Mouse (Mus musculus) MN1 (cell line): ENCODE results near the gene Tab2.

Source experiments
- DNase-seq: peaks from one replicate; pipeline ENCODE4 v3.0.0-alpha.2; 2016; ENCODE audit warnings: low spot score

The Tab2 gene

DNA sequence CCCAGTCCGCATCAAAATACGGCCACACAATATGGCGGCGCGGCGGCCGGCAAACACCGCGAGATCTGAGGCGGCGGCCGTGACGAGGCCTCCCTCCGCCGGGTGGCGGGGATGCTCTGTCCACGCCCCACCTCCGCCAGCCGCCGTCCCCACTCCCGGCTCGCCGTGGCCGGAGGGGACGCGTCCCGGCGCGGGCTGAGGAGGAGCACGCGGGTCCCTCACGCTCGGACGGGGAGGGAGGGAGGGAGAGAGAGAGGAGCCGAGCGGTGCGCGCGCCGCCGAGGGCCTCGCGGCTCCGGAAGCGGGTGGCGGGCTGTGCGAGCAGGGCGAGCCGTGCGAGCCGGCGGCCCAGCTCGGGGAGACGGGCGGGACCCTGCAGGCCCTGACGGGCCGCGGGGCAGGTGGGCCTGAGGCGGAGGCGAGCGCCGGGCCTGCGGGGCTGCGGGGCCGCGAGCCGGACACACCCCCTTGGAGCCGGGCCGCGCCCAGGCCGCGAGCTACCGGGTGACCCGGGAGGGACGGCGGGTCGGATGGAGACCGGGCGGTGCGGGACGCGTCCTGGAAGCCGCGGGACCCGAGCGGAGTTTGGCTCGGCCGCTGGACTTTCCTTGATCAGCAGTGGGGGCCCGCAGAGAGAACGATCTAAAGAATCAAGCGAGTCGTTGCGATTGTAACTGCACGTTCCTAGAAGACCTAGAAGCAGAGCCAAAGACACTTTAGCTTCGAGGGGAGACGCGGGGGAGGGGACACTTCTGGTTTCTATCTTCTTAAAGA lies at the start of gene Tab2:
Tab2 (minus strand) TSS at position 3 of the 774 bp plus-strand sequence.
- DNase-seq = peak; percentile 98

DNA sequence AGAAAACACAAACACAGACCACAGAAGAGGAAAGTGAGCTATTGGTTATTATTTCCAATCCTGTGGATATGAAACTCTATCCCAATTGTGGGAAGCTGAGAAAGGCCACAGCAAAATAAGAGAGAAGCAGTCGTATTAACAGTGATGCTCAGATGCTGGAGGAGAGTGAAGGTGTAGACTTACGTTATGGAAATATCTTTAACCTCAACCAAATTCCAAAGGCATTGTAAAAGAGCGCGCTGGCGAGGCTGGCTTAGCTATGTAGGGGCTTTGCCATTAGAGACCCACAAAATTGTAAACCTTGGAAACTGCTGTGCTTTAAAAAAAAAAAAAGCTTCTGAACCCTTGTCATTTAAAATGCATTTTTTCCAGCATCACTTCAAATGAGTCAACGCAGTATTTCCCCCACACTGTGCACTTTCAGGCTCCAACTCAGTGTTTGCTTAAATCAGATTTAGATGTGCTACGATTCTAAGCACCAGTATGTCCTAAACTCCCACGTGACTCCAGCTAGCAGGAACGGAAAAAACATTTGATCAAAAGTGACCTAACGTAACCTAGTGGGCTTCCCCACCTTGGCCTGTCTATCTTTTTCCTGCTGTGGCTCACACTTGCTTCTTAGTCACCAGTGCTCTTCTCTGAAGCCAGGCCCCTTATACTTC lies 36.4 kb upstream of the Tab2 start:
- DNase-seq = no peak

DNA sequence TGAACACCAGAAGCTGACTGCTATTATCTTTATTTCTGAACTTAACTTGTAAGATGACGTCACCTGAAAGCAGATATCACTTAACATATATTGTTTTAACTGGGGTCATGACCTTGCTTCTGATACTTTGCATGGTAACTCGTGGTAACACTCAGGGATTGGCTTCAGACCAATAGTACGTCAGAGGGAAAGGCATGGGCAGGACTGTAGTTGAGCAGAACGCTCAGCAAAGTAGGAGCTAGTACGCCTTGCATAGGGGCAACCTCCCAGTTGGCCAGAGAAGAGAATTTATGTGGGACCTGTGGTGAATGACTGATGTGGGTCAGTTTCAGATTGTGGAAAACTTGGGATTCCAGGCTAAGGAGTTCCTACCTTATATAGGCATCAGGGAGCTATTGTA lies 35.6 kb upstream of the Tab2 start:
- DNase-seq = no peak

DNA sequence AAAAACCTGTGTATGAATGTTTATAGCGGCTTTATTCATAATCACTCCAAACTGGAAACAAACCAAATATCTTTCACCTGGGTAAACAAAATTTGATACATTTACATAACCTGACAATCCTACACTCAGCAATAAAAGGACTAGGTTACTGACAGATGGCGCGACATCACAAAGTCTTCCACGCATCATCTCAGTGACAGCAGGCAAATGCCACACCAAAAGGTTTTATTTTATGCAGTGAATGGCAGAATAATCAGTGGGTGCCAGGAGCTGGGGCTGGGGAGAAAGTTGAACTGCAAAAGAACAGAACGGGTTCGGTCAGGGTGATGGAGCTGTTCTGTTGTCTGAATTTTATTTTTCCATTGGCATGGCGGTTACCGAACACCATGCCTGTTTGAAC lies 31.5 kb upstream of the Tab2 start:
- DNase-seq = no peak

DNA sequence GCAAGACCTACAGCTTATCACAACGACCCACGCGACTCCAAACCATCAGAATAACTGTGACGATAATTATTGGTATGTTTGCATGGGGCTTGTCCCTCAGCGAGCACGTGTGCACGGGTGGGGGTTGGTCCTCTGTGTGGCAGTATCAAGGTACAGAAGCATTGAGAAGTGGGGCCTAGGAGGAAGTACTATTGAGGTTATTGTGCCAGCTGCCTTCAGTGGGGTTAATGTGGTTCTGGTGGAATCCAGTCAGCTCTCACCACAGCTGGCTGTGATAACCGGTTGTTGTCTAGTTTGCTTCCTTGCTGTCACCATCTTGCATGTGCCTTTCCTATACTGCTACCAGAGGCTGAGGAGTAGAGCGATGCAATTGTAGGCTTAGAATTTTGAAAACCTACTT lies 20.4 kb upstream of the Tab2 start:
- no peak for DNase-seq

DNA sequence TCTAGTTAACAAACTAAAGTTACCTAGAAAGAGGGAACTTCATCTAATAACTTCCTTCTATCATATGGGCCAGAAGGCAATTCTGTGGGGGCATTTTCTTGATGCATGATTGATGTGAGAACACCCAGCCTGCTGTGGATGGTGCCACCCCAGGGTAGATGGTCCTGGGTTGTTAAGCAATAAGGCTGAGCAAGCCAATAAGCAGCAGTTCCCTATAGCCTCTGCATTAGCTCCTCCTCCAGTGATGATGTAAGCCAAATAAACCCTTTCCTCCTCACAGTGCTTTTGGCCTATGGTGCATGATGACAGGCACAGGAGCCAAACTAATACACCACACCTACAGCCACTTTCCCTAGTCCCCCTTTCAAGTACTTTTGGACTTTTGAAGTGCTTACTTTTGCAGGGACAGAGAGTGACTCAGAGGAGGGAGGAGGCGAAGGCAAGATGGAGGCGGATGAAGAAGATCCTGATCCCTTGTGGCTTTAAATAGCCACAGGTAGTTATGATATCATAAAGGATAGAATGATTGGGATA lies 12.8 kb upstream of the Tab2 start:
- DNase-seq = no peak

DNA sequence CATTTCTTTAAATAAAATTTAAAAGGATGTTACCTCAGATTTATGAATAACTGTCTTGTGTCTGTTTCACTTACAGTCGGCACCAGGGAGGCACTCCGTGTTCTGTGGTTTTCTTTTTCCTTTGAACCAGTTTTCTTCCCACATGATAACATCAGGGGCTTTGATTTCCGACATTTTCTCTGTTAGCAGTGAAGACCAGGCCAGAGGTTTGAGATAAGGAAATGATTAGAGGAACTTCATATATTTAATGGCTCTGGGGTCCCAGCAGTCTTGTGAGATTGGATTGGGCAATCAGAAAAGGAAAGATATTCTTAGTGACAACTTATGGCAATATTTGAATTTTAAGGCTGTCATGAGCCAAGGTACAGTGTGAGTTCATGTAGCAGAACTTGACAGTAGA lies 11.1 kb upstream of the Tab2 start:
- no peak for DNase-seq

DNA sequence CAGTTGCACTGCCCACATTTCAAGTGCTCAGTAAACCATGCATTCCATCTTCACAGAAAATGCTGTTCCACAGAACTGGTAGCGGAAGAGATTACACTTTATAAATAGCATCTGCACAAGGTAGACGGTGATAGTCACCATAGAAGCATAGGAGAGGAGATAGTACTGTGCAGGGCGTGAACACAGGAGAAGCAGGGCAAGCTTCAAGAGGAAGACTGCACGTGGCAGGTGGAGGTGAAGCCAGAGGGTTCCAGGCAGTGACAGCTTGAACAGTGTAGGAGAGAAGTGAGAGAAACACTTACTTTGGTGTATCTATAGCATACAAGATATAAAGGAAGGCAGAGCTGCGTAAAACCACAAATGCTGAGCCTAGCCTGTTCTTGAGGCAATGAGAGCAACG lies 3.0 kb upstream of the Tab2 start:
- DNase-seq = no peak

DNA sequence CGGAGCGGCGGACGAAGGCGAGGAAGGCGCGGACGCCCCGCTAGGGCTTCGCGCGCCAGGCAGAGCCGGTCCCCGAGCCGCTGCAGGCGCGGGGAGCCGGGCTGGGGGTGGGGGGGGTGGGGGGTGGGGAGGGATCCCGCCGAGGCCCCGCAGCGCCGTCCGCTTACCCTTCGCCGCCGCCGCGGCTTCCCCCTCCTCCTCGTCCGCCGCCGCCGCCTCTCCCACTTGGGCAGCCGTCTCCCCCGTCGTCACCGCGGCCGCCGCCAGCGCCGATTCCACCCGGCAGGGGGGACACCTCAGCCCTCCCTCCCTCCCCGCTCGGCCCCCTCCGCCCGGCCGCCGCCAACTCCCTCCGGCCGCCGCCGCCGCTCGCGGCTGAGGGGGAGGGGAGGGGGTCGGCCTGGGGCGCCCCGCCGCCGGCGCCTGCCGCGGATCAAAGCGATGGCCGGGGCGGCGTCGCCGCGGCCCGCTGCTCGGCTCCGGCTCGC lies 352 bp downstream of the Tab2 start:
- DNase-seq = peak; percentile 59

DNA sequence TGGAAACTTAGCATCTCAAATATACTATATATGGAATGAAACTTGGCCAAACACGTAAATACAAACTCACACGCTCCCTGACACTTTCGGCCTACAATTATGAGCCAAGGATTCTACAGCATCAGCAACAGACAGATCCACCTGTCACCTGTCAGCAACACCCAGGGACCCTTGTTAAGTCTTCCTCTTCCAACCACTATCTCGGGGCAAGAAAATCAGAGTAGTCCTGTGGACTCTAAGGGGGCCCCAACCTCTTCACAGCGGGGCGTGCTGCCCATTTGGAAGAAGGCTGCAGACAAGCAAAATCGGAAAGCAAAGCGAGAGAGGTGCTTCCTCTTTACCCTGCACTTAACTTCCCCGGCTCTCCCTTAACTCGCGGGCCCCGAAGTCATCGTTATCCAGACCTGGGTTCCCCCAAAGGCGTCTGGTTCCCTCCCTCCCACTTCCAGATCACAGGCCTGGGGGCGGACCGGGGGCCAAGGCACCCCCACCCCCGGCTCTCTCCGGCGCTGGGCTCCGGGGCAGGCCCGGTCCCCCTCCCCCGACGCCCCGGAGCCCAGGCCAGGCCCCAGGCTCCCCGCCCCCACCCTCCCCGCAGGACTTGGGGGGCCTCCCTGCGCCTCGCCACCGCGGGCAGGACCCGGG lies 919 bp downstream of the Tab2 start:
- DNase-seq = peak; percentile 45

DNA sequence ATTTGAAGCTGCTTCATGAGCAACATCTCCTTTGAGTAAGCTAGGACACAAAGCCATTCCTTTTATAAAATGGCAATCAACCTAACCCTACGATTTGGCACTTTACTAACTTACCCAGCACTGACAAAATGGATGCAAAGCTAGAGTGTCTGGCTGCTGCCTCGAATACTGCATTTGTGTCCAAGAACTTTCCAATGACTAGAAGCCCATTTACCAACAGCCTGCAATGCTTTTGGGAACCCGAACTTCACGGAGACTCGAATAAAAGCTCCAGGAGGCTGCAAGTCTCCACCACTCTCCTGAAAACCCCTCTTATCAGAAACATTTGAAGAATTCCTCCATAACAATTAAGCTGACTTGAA lies 1.4 kb downstream of the Tab2 start:
- peak; percentile 42 for DNase-seq

DNA sequence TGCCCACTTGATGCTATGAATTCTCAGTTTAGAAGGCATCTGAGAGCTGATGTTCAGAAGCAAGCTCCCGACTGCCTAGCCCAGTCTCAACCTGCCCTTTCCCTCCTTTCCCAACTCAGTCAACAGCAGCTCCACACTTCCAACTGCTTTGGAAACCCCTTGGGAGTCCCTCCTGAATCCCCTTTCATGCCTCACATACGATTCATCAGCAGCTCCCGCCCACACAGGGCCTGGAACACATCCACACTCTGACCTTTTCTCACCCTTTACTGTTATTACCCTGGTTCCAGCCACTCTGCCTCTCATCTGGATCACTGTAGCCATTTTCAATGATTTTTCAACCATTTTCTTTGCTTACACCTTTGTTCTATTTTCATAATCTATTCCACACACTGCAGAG lies 13.0 kb downstream of the Tab2 start:
- peak; percentile 51 for DNase-seq

DNA sequence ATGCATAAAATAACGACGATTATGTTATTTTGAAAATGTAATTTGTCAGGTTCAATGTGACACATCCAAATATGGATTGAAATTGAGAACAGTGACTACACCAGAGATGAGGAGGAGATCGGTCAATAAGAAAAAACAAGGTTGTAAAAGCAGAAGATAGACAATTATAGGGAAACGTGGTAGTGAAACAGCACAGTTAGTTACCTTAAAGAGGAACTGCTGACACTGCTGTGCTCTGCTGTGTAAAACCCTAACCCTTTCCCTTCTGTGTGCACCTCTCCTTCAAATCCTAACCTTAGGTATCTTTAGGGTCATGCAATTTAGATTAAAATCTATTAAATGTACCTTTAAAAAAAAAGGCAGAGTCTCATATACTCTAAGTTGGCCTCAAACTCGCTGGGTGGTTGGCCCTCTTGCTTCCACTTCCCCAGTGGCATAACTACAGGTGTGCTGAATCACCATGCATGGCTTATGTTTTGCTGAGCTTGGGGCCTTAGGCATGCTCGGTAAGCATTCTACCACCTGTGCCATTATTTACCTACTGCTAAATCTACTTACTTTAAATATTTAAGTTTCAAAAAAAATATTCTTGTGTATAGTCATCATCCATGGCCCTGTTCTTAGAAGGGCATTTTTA lies 19.4 kb downstream of the Tab2 start:
- DNase-seq = no peak

DNA sequence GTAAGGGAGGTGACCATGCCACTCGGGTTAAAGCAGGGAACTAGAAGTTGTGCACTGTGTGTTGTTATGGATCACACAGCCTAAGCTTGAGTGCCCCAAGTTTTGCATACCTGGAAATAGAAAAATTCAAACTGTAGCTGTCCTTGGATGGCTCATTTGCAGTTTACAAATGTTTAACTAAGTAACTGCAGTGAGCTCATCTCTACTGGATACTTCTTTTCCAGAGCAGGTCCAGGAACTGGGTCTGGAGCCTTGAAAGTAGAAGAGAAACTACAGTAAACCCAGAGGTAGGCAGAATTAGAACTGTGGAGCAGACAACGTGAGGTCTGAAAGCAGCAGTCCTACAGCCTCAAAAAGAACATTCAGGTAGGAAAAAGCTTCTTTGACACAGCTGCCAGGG lies 23.1 kb downstream of the Tab2 start:
- no peak for DNase-seq

DNA sequence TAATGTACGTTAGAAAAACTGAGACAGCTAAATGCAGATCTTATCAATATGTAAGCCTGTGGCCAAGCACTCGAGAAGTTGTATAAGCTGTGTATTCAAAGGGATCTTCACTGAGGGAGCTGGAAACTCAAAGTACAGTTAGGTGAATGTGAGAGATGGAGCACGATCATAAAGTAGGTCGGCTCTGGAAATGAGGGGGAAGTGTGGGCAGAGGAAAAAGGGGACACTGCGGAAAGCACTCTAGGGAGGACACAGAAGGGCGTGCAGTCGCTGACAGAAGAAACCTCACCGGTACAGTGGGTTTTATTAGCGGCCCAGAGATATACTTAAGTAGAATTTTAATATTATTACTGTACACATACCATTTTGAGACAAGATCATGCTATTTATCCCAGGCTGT lies 27.0 kb downstream of the Tab2 start:
- no peak for DNase-seq

DNA sequence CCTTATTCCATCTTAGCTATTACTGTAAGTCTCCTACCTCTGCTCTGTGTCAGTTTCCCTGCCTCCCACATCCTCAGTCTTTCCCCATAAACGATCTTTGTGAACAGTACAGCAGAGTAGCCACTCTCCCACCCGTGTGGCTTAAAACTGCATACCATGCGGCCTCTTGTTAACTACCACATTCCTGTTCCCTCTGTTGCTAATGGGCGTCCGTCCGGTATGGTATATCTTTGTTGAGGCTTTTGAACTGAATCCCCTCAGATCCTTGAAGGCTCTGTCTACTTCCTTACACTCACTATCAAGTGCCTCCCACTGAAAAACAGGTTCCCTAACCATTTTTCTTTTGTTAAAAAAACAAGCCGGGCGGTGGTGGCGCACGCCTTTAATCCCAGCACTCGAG lies 30.5 kb downstream of the Tab2 start:
- no peak for DNase-seq

DNA sequence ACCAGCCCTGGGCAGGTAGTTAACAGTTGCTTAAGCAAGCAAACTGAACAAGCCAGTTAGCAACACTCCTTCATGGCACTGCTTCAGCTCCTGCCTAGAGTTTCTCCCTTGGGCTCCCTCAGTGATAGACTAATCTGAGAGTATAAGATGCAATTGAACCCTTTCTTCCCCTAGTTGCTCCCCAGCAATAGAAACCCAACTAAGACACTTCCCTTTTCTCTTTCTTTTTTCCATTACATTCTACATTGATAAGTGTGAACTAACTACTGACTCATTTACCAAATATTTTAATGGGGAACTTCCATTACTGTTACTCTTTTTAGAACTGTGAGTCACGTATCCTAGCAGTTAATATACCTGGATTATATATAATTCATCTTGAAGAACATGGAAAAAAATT lies 32.6 kb downstream of the Tab2 start:
- no peak for DNase-seq

DNA sequence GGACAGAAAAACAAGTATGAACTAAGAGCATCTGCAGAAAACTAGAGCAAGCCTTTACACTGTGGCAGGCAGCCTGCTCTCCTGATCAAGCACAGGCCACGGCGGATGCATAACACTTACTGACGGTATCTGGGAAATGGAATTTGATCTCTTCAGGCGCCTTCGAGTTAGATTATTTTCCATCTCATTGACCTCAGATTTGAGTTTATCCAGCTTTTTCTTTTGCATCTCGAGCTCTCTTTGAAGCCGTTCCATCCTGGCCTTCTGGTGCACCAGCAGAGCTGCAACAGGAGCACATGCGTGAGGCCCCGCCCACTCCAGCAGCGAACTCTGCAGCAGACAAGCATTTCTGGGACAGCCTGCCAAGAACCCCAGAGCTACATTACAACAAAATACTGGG lies 44.8 kb downstream of the Tab2 start:
- DNase-seq = peak; percentile 46

DNA sequence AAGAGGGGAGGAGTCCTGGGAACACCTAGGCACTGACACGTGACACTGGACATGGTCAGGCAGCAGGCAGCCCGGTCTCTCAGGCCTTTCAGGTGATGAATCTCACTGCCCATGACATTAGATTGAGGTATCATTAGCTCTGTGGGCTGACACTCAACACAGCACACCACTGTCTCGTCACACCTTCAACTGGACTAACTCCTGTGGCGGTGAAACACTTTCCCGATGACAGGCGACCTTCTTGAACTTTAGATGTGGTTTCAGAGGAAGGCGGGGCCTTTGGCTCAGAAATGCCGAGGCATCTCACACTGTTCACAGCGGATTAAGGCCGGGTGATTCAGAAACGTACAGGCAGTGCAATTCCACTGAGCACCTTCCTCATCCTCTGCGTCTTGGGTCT lies 48.9 kb downstream of the Tab2 start:
- no peak for DNase-seq

DNA sequence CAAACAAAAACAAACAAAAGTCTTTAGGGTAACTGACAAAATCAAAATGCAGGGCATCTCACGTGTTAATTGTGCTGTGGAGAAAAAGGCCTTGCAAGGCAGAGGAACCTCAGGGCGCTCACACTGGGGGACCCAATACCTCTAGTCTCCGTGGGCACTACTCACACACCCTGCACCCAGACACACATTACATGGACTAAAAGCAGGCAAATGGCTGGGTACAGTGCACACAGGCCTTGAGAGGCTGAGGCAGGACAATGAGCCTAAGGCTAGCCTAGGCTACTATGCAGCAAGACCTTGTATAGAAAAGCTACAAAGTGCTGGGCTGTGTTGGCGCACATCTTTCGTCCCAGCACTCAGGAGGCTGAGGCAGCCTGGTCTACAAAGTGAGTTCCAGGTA lies 51.9 kb downstream of the Tab2 start:
- no peak for DNase-seq

DNA sequence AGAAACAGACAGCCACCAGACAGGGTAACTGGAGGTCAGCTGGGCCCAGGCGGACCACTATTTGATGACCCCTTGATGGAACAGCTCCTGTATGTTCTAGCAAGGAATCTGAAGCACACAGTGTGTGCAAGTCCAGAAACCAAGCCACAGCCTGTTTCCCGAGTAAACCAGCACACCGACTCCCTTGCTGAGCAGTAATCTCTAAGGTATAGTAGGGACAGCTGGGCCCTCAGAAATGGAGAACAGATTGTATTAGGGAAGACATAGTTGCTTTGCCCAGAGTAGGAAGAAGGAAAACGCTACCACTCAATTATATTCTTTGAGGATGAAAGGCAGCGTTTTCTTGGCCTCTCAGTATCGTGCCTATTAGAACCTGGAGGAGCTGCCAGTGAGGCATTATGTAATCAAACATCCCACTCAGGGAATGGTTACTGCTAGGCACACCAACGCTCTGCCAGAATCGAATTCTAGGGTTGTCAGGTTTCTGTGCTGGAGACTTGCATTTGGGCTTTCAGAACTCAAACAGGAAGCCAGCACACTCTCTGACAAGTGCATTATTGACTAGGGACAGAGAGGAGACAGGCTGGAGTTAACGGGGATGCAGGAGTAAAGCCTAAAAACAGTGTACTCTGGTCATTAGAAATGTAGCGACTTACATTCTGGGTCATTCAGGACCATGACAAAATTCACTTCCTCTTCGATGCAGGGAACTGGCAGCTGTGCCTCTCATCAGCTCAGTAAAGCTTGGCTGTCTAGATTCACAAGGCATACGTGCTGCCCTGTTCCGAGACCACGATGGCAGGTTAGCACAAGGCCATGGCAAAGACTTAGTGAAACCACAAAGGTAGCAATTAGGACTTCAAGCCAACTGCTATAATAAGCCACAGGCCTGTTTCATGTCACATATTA lies 55.1 kb downstream of the Tab2 start:
- DNase-seq = no peak
